Mouse (Mus musculus): ENCODE measurements around the gene Ptprf. TPM values are rescaled to one million over a fixed set of nuclear protein-coding genes. Genes with fewer than 3 reads are reported as not detected.

The Ptprf gene
- polyA plus RNA-seq, 1 experiment from 2014 or later, result 68.1 TPM

DNA sequence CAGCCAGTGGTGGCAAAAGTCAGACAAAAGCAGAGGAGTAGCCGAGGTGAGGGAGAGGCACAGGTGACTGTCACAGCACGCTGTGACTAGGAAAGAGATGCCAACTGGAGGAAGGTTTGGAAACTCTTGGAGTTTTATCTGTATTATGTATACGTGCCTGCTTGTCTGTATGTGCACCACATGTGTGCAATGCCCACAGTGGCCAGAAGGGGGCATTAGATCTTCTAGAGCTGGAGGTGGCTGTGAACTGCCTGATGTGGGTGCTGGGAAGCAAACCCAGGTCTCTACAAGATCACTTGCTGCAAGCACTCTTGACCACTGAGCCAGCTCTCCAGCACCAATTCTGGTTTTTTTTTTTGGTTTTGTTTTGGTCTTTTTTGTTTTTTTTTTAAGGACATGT, 20.5 kb downstream of the Ptprf start:
- peaks cover 4% of the 10 kb centered on the region; the same call in 1 of the 2 replicates for H3K9me3 ChIP-seq (ENCODE audit: control insufficient read depth, low read length)
- peak overlapping the region; percentile 62; the same call in 1 of the 2 replicates for H3K27ac ChIP-seq (ENCODE audit: low read depth, low read length)
- H3K36me3 ChIP-seq (ENCODE audit: control insufficient read depth, insufficient read depth, low read length), result peaks cover 56% of the 10 kb centered on the region
- WGBS, result 96% methylated on average over 3 of the region's 3 CpGs
- H3K9ac ChIP-seq (ENCODE audit: low read depth, low read length), result no peak overlapping the region
- H3K4me1 ChIP-seq (ENCODE audit: control insufficient read depth, insufficient read depth, low read length), result peaks cover 66% of the 10 kb centered on the region
- no peak overlapping the region for H3K4me3 ChIP-seq (ENCODE audit: low read length)
- no peak overlapping the region for H3K4me2 ChIP-seq (replicated peaks; ENCODE audit: low read depth, low read length)
- no peaks in the 10 kb centered on the region for H3K27me3 ChIP-seq (ENCODE audit: control insufficient read depth, insufficient read depth, low read length)
- ATAC-seq (ENCODE audit: low FRiP score, low TSS enrichment), result no peak

DNA sequence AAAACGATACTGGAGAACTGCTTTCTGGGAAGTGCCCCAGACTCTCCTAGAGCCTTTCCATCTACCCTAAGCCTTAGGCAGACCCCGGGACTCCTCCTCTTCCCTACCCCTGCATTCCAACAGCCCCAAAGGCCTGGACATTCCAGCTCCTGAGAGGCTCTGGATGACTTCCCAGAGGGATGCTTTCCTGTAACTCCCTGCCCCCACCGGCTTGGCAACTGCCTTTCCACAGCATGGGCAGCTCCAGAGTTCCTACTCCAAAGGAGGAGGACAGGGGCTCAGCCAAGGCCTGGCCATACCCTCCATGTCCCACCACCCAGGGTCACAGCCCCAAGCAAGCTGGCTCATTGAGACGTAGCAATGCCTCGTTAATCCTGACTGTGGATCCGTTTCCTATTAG, 21.2 kb downstream of the Ptprf start:
- no peaks in the 10 kb centered on the region for H3K27me3 ChIP-seq (ENCODE audit: control insufficient read depth, insufficient read depth, low read length)
- H3K9me3 ChIP-seq (ENCODE audit: control insufficient read depth, low read length), result peaks cover 4% of the 10 kb centered on the region; the same call in 1 of the 2 replicates
- no peak overlapping the region for H3K4me3 ChIP-seq (ENCODE audit: low read length)
- WGBS, result 53% methylated on average over 6 of the region's 6 CpGs
- H3K36me3 ChIP-seq (ENCODE audit: control insufficient read depth, insufficient read depth, low read length), result peaks cover 50% of the 10 kb centered on the region
- H3K4me2 ChIP-seq (replicated peaks; ENCODE audit: low read depth, low read length), result no peak overlapping the region
- peak overlapping the region; percentile 62; the same call in 1 of the 2 replicates for H3K27ac ChIP-seq (ENCODE audit: low read depth, low read length)
- H3K4me1 ChIP-seq (ENCODE audit: control insufficient read depth, insufficient read depth, low read length), result peaks cover 66% of the 10 kb centered on the region
- no peak overlapping the region for H3K9ac ChIP-seq (ENCODE audit: low read depth, low read length)
- peak; percentile 4; the same call in 1 of the 2 replicates for ATAC-seq (ENCODE audit: low FRiP score, low TSS enrichment)

DNA sequence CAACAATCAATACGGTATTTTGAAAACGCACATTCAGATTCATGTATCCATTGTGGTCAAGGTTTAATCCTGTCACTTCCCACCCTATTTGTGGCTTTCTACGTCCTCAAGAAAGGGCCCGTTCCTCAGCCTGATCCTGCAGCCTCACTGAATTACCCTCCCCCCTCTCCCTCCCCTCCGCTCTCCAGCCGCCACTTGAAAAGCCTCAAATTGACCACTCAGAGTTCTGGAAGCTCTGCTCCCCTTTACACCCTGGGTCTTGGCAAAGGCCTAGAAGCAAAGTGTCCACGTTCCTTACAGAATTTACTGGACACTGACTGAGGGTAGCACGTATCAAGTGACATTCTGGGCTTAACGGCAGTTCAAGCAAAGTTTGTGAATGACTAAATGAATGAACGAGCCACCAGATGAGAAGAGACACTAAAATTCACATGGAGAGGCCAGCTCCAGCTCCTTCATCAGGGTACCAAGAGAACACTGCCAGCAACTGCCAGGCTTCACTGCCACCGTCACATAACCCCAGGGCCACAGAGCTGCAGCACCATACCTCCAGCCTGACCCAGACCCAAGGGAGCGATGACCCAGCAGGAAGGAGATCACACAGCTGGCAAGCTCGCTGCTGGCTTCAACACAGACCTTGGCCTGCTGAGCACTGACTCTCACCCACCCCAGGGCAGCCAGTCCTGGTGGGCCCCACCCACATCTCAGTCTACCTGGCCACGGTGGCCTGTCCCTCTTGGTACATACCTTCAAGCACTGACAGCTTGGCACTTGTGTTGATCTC, 22.6 kb downstream of the Ptprf start:
- H3K27me3 ChIP-seq (ENCODE audit: control insufficient read depth, insufficient read depth, low read length), result no peaks in the 10 kb centered on the region
- H3K36me3 ChIP-seq (ENCODE audit: control insufficient read depth, insufficient read depth, low read length), result peaks cover 48% of the 10 kb centered on the region
- no peak overlapping the region for H3K9ac ChIP-seq (ENCODE audit: low read depth, low read length)
- 68% methylated on average over 14 of the region's 14 CpGs for WGBS
- no peak overlapping the region for H3K4me2 ChIP-seq (replicated peaks; ENCODE audit: low read depth, low read length)
- H3K27ac ChIP-seq (ENCODE audit: low read depth, low read length), result 0 out of 2 replicates have a peak overlapping the region, but pooled peaks have one; percentile 5
- no peak for ATAC-seq (ENCODE audit: low FRiP score, low TSS enrichment)
- H3K4me3 ChIP-seq (ENCODE audit: low read length), result no peak overlapping the region
- peaks cover 4% of the 10 kb centered on the region; the same call in 1 of the 2 replicates for H3K9me3 ChIP-seq (ENCODE audit: control insufficient read depth, low read length)
- peaks cover 54% of the 10 kb centered on the region for H3K4me1 ChIP-seq (ENCODE audit: control insufficient read depth, insufficient read depth, low read length)

- Histone ChIP-seq H3K27ac (ENCODE audit: low read depth, low read length) (0 out of 2 replicates have a peak overlapping the region, but pooled peaks have one; percentile 17), H3K9me3 (ENCODE audit: control insufficient read depth, low read length) (no peaks in the 10 kb centered on the region), H3K4me2 (replicated peaks; ENCODE audit: low read depth, low read length) (no peak overlapping the region), H3K4me3 (ENCODE audit: low read length) (no peak overlapping the region), H3K9ac (ENCODE audit: low read depth, low read length) (0 out of 2 replicates have a peak overlapping the region, but pooled peaks have one; percentile 18), H3K27me3 (ENCODE audit: control insufficient read depth, insufficient read depth, low read length) (no peaks in the 10 kb centered on the region), H3K4me1 (ENCODE audit: control insufficient read depth, insufficient read depth, low read length) (peaks cover 63% of the 10 kb centered on the region), H3K36me3 (ENCODE audit: control insufficient read depth, insufficient read depth, low read length) (peaks cover 44% of the 10 kb centered on the region)
- ATAC-seq (ENCODE audit: low FRiP score, low TSS enrichment), result no peak
- WGBS, result 10% methylated on average over 15 of the region's 15 CpGs
These were observed 25.6 kb downstream of the Ptprf start for GRCm38 (mm10) chr4:118265557-118265956.

DNA sequence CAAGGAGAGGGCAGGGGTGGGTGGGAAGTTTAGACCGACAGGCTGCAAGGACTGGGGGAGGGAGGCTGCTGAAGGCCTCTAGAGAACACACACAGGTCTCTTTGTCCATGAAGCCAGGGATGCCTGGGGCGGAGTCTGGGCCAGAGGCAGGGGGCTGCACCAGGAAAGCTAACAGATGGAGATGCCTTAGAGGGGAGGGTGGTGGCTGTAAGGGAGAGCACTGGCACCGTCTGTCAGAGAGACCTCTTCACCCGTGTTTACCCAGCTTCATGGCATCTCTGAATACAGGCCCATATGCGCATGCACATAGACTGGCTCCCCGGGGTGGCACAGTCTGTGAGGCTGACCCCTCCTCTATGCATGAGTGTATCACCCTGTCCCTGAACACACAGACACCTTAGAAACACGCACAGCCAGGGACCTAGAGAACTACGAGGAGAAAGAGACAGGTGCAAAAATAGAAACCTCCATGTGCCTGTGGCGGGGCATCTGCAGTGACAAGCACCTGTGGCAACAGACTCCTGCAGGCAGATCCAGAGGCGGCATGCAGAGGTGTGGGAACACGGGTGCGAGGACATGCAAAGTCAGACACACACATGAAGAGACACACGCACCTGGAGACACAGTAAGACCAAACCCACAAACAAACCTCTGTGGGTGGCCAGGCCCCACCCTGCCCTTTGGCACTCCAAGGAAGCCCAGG, 29.3 kb downstream of the Ptprf start:
- 0 out of 2 replicates have a peak, but pooled peaks have one; percentile 12 for ATAC-seq (ENCODE audit: low FRiP score, low TSS enrichment)
- no peaks in the 10 kb centered on the region for H3K27me3 ChIP-seq (ENCODE audit: control insufficient read depth, insufficient read depth, low read length)
- H3K4me2 ChIP-seq (replicated peaks; ENCODE audit: low read depth, low read length), result no peak overlapping the region; the same call in 1 of the 2 replicates
- H3K4me1 ChIP-seq (ENCODE audit: control insufficient read depth, insufficient read depth, low read length), result peaks cover 51% of the 10 kb centered on the region
- 50% methylated on average over 13 of the region's 13 CpGs for WGBS
- H3K4me3 ChIP-seq (ENCODE audit: low read length), result no peak overlapping the region
- peak overlapping the region; percentile 10; the same call in 1 of the 2 replicates for H3K27ac ChIP-seq (ENCODE audit: low read depth, low read length)
- peak overlapping the region; percentile 34; the same call in 1 of the 2 replicates for H3K9ac ChIP-seq (ENCODE audit: low read depth, low read length)
- peaks cover 24% of the 10 kb centered on the region for H3K36me3 ChIP-seq (ENCODE audit: control insufficient read depth, insufficient read depth, low read length)
- H3K9me3 ChIP-seq (ENCODE audit: control insufficient read depth, low read length), result no peaks in the 10 kb centered on the region

- Histone ChIP-seq H3K27ac (ENCODE audit: low read depth, low read length) (peak overlapping the region; percentile 10; the same call in 1 of the 2 replicates), H3K27me3 (ENCODE audit: control insufficient read depth, insufficient read depth, low read length) (no peaks in the 10 kb centered on the region), H3K4me3 (ENCODE audit: low read length) (peak overlapping the region; percentile 51), H3K36me3 (ENCODE audit: control insufficient read depth, insufficient read depth, low read length) (peaks cover 27% of the 10 kb centered on the region), H3K4me2 (replicated peaks; ENCODE audit: low read depth, low read length) (peak overlapping the region; percentile 80), H3K9ac (ENCODE audit: low read depth, low read length) (peak overlapping the region; percentile 36), H3K9me3 (ENCODE audit: control insufficient read depth, low read length) (no peaks in the 10 kb centered on the region), H3K4me1 (ENCODE audit: control insufficient read depth, insufficient read depth, low read length) (peaks cover 50% of the 10 kb centered on the region)
- WGBS, result 22% methylated on average over 5 of the region's 5 CpGs
- ATAC-seq (ENCODE audit: low FRiP score, low TSS enrichment), result peak; percentile 4; the same call in 1 of the 2 replicates
These were observed 29.9 kb downstream of the Ptprf start for GRCm38 (mm10) chr4:118261291-118261690.

DNA sequence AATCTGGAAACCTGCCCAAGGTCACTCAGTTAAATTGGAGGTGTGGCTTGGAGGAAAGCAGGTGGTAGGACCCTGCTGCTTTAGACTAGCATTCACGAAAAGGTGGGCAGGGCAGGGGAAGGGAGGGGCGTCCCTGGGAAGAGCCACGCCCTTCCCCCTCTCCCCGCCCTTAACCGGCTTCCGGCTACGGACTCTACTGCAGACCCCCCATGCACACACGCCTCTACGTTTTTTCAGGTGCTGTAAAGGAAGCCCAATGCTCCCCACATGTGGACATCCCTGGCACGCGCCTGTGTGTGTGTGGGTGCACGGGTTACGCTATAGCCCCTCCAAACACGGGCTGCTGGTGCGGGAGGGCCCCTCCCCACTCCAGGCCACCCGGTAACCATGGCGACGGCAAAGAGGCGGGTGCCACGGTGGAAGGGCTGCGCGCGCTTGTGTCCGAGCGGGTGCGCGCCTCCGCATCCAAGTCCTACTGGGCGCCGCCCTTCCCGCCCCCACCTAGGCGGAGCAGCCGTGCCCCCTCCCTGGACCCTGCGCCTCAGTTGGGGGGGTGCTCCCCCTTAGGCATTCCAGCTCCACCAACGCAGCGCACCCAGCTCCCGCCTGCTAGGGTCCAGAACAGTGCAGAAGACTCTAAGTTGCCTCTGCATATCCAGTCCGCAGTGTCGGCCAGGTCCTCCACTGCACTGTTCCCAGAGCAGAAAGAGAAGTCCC, 30.5 kb downstream of the Ptprf start:
- H3K9me3 ChIP-seq (ENCODE audit: control insufficient read depth, low read length), result no peaks in the 10 kb centered on the region
- peak overlapping the region; percentile 51 for H3K4me3 ChIP-seq (ENCODE audit: low read length)
- ATAC-seq (ENCODE audit: low FRiP score, low TSS enrichment), result peak; percentile 75
- under 1% methylated on average over 37 of the region's 39 CpGs for WGBS
- peak overlapping the region; percentile 36; the same call in 1 of the 2 replicates for H3K9ac ChIP-seq (ENCODE audit: low read depth, low read length)
- peaks cover 45% of the 10 kb centered on the region for H3K4me1 ChIP-seq (ENCODE audit: control insufficient read depth, insufficient read depth, low read length)
- H3K27ac ChIP-seq (ENCODE audit: low read depth, low read length), result peak overlapping the region; percentile 10; the same call in 1 of the 2 replicates
- H3K4me2 ChIP-seq (replicated peaks; ENCODE audit: low read depth, low read length), result peak overlapping the region; percentile 80
- no peaks in the 10 kb centered on the region for H3K27me3 ChIP-seq (ENCODE audit: control insufficient read depth, insufficient read depth, low read length)
- H3K36me3 ChIP-seq (ENCODE audit: control insufficient read depth, insufficient read depth, low read length), result peaks cover 33% of the 10 kb centered on the region

DNA sequence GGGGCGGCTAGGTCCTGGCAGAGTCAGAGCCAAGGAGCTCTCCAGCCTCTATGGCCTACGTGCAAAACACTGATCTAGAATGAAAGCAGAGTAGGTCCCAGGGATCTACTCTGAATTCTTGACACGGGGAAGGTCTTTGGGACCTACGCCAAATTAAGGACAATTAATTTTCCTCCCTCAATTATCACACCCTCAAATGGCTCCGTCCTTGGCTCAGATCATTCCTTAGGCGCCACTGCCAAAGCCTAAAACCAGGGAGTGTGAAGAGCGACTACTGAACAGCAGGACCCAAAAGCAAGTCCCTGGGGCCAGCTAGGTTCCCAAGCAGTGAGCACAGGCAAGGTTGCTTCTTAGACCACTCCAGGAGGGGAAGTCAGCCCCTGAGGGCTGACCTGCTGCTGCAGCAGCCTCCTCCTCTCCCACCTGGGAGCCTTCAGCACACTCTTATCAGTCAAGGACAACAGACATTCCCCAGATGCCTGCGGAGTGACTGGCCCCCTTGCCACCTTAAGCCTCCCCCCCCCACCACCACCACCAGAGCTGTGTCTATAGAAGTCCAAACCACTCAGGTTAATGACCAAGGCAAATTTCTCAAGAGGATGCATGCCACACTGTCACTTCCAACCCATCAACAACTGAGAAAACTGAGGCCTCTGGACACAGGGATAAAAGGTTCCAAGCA, 31.3 kb downstream of the Ptprf start:
- H3K9me3 ChIP-seq (ENCODE audit: control insufficient read depth, low read length), result no peaks in the 10 kb centered on the region
- WGBS, result 79% methylated on average over 8 of the region's 8 CpGs
- peaks cover 41% of the 10 kb centered on the region for H3K36me3 ChIP-seq (ENCODE audit: control insufficient read depth, insufficient read depth, low read length)
- peak overlapping the region; percentile 51 for H3K4me3 ChIP-seq (ENCODE audit: low read length)
- peak overlapping the region; percentile 80 for H3K4me2 ChIP-seq (replicated peaks; ENCODE audit: low read depth, low read length)
- no peak for ATAC-seq (ENCODE audit: low FRiP score, low TSS enrichment)
- no peaks in the 10 kb centered on the region for H3K27me3 ChIP-seq (ENCODE audit: control insufficient read depth, insufficient read depth, low read length)
- H3K9ac ChIP-seq (ENCODE audit: low read depth, low read length), result no peak overlapping the region
- no peak overlapping the region for H3K27ac ChIP-seq (ENCODE audit: low read depth, low read length)
- H3K4me1 ChIP-seq (ENCODE audit: control insufficient read depth, insufficient read depth, low read length), result peaks cover 37% of the 10 kb centered on the region
